Mouse (Mus musculus) Muller cell, postnatal 12 days (primary cell): ENCODE results near the gene Hoxa7.
A peak's percentile ranks its signal among the peaks of the same experiment; 100 is the strongest.

Experiments used
- DNase-seq: peaks from one replicate; pipeline ENCODE4 v3.0.0-alpha.2; 2015; ENCODE audit errors: inconsistent ontology term

The Hoxa7 gene

GRCm38 (mm10) chr6:52200073-52200750 lies 21.4 kb downstream of the Hoxa7 start:
- DNase-seq, result no peak

GRCm38 (mm10) chr6:52197271-52197670 lies 24.4 kb downstream of the Hoxa7 start:
- DNase-seq, result no peak

- no peak for DNase-seq
Observed at GRCm38 (mm10) chr6:52196811-52197210, 24.8 kb downstream of the Hoxa7 start.

GRCm38 (mm10) chr6:52194690-52195089 lies 27.0 kb downstream of the Hoxa7 start:
- DNase-seq, result no peak

- DNase-seq, result peak; percentile 62
Observed at GRCm38 (mm10) chr6:52191860-52192550, 29.6 kb downstream of the Hoxa7 start.

GRCm38 (mm10) chr6:52190906-52191810 lies 30.5 kb downstream of the Hoxa7 start, which contains the start of gene Hoxa4:
TSS of gene Hoxa4 (minus strand) at chr6:52191753.
- no peak for DNase-seq

GRCm38 (mm10) chr6:52190410-52190809 lies 31.2 kb downstream of the Hoxa7 start:
- no peak for DNase-seq

- DNase-seq, result no peak
Observed at GRCm38 (mm10) chr6:52189909-52190308, 31.7 kb downstream of the Hoxa7 start.

- no peak for DNase-seq
Observed at GRCm38 (mm10) chr6:52189172-52189591, 32.5 kb downstream of the Hoxa7 start.

- no peak for DNase-seq
Observed at GRCm38 (mm10) chr6:52186500-52186899, 35.2 kb downstream of the Hoxa7 start.

- no peak for DNase-seq
Observed at GRCm38 (mm10) chr6:52185834-52186233, 35.8 kb downstream of the Hoxa7 start.

GRCm38 (mm10) chr6:52185222-52185621 lies 36.4 kb downstream of the Hoxa7 start:
- DNase-seq, result no peak

GRCm38 (mm10) chr6:52184668-52185067 lies 37.0 kb downstream of the Hoxa7 start:
- DNase-seq, result no peak

- no peak for DNase-seq
Observed at GRCm38 (mm10) chr6:52183311-52184080, 38.2 kb downstream of the Hoxa7 start.

- DNase-seq, result no peak
Observed at GRCm38 (mm10) chr6:52182793-52183192, 38.9 kb downstream of the Hoxa7 start.

GRCm38 (mm10) chr6:52182030-52182429 lies 39.6 kb downstream of the Hoxa7 start:
- no peak for DNase-seq

GRCm38 (mm10) chr6:52180726-52181125 lies 40.9 kb downstream of the Hoxa7 start:
- no peak for DNase-seq

GRCm38 (mm10) chr6:52180213-52180710 lies 41.4 kb downstream of the Hoxa7 start:
- DNase-seq, result no peak

GRCm38 (mm10) chr6:52179690-52180089 lies 42.0 kb downstream of the Hoxa7 start:
- DNase-seq, result no peak

GRCm38 (mm10) chr6:52178918-52179665 lies 42.6 kb downstream of the Hoxa7 start:
- DNase-seq, result no peak
